Mouse (Mus musculus): ENCODE measurements around the gene Cux1.

- no peak for TF ChIP-seq CTCF (IDR thresholded peaks at IDR 0.05; ENCODE audit: extremely low read depth, insufficient read depth, insufficient read length, insufficient replicate concordance)
- no peak for TF ChIP-seq POLR2A (IDR thresholded peaks at IDR 0.05; ENCODE audit: low read depth, low read length)
Observed at GRCm38 (mm10) chr5:136591816-136592499, 24.7 kb upstream of the Cux1 start.
